Mouse (Mus musculus): Measurements from ENCODE around the gene Thsd4.

GRCm38 (mm10) chr9:60295199-60295598 is 226.6 kb downstream of the Thsd4 start:
- no peak for TF ChIP-seq CTCF (IDR thresholded peaks at IDR 0.05; ENCODE audit: extremely low read depth, insufficient read depth, low read length)
- TF ChIP-seq POLR2A (IDR thresholded peaks at IDR 0.05; ENCODE audit: extremely low read depth, insufficient read depth, low read length): no peak

Measured in cortical plate, adult 2 months (tissue).